Mouse (Mus musculus) hindbrain, embryonic 16.5 days (tissue): Measurements from ENCODE around the gene Edc4. TPM values are rescaled to one million over a fixed set of nuclear protein-coding genes. Genes with fewer than 3 reads are reported as not detected.

Source experiments
- ATAC-seq: fragments of 200-750 bp; cut with Nextera tagmentation; 2 replicates; pipeline ENCODE4 v1.8.0; 2017; ENCODE audit warnings: moderate TSS enrichment, moderate library complexity
- H3K27ac ChIP-seq: fragments of 300-500 bp; sonication (generic); 2 replicates; pipeline ENCODE4 v1.5.1; 2014; ENCODE audit warnings: low read depth, mild to moderate bottlenecking, control low read depth, low read length, moderate library complexity
- H3K27me3 ChIP-seq: fragments of 300-500 bp; sonication (generic); replicated peaks from 2 replicates; pipeline ENCODE4 v1.6.1; 2014; ENCODE audit warnings: low read length; ENCODE audit not compliant: control insufficient read depth, insufficient read depth
- H3K36me3 ChIP-seq: fragments of 300-500 bp; sonication (generic); 2 replicates; pipeline ENCODE4 v1.6.1; 2014; ENCODE audit warnings: mild to moderate bottlenecking, low read length, moderate library complexity, mixed read lengths; ENCODE audit not compliant: control insufficient read depth, insufficient read depth
- H3K4me1 ChIP-seq: fragments of 300-500 bp; sonication (generic); 2 replicates; pipeline ENCODE4 v1.6.1; 2014; ENCODE audit warnings: low read depth, low read length; ENCODE audit not compliant: control insufficient read depth, insufficient read depth
- H3K4me2 ChIP-seq: fragments of 300-500 bp; sonication (generic); 2 replicates; pipeline ENCODE4 v1.6.1; 2014; ENCODE audit warnings: mild to moderate bottlenecking, low read length, control low read depth, moderate library complexity
- H3K4me3 ChIP-seq: fragments of 300-500 bp; sonication (generic); 2 replicates; pipeline ENCODE4 v1.5.1; 2014; ENCODE audit warnings: mild to moderate bottlenecking, low read length, control low read depth, moderate library complexity
- H3K9ac ChIP-seq: fragments of 300-500 bp; sonication (generic); 2 replicates; pipeline ENCODE4 v1.6.1; 2014; ENCODE audit warnings: low read depth, mild to moderate bottlenecking, control low read depth, low read length, moderate library complexity
- H3K9me3 ChIP-seq: fragments of 300-500 bp; sonication (generic); 2 replicates; pipeline ENCODE4 v1.6.1; 2014; ENCODE audit warnings: mild to moderate bottlenecking, low read length, moderate library complexity; ENCODE audit not compliant: control insufficient read depth
- WGBS: fragments of 180-500 bp; shearing (Covaris S2); extraction: QIAGEN DNeasy Blood & Tissue Kit; methylation state at CpG from one replicate; pipeline ENCODE4 v1.1.7; 2014; 5-methylcytosine and 5-hydroxymethylcytosine counted together
- polyA plus RNA-seq: library from polyadenylated mRNA; unstranded; fragments of >200 nt; fragmentation: Nextera tagmentation; extraction: Ambion mirVana; gene quantifications from 2 replicates; pipeline ENCODE4 v1.2.1, GENCODE M21; 2015

The Edc4 gene
- polyA plus RNA-seq, 1 experiment from 2014 or later = 47.8 TPM

GRCm38 (mm10) chr8:105860143-105860981 lies 20.3 kb upstream of the Edc4 start, which contains the start of gene Nutf2:
Gene Nutf2, plus strand, starts transcription at chr8:105860580.
- under 1% methylated on average over 51 of the region's 59 CpGs for WGBS
- Histone ChIP-seq H3K27me3 (no peaks in the 10 kb centered on the region), H3K9me3 (no peaks in the 10 kb centered on the region), H3K4me3 (peak within 1 kb of the TSS; percentile 97), H3K27ac (peak within 1 kb of the TSS; percentile 94), H3K9ac (peak within 1 kb of the TSS; percentile 95), H3K4me2 (peak within 1 kb of the TSS; percentile 83), H3K4me1 (peaks cover 55% of the 10 kb centered on the region), H3K36me3 (no peaks in the 10 kb centered on the region)
- peak; percentile 98 for ATAC-seq

GRCm38 (mm10) chr8:105861951-105862350 lies 18.7 kb upstream of the Edc4 start:
- H3K27ac ChIP-seq = no peak overlapping the region
- H3K27me3 ChIP-seq = no peaks in the 10 kb centered on the region
- peaks cover 44% of the 10 kb centered on the region for H3K4me1 ChIP-seq
- peak overlapping the region; percentile 65 for H3K4me2 ChIP-seq
- no peak overlapping the region; the same call in 1 of the 2 replicates for H3K9ac ChIP-seq
- no peaks in the 10 kb centered on the region for H3K9me3 ChIP-seq
- peaks cover 3% of the 10 kb centered on the region; the same call in 1 of the 2 replicates for H3K36me3 ChIP-seq
- ATAC-seq = no peak
- H3K4me3 ChIP-seq = peak overlapping the region; percentile 97
- WGBS = 0% methylated on average over 1 of the region's 1 CpGs

GRCm38 (mm10) chr8:105866364-105867029 lies 14.2 kb upstream of the Edc4 start:
- WGBS = 87% methylated on average over 6 of the region's 6 CpGs
- Histone ChIP-seq H3K27ac (no peak overlapping the region), H3K36me3 (peaks cover 6% of the 10 kb centered on the region; the same call in 1 of the 2 replicates), H3K9ac (no peak overlapping the region), H3K4me3 (no peak overlapping the region), H3K9me3 (no peaks in the 10 kb centered on the region), H3K4me1 (peaks cover 14% of the 10 kb centered on the region), H3K27me3 (no peaks in the 10 kb centered on the region), H3K4me2 (no peak overlapping the region)
- no peak for ATAC-seq

- Histone ChIP-seq H3K4me2 (no peak overlapping the region), H3K27me3 (no peaks in the 10 kb centered on the region), H3K4me3 (no peak overlapping the region), H3K9ac (no peak overlapping the region), H3K4me1 (no peaks in the 10 kb centered on the region), H3K36me3 (peaks cover 19% of the 10 kb centered on the region), H3K9me3 (no peaks in the 10 kb centered on the region), H3K27ac (no peak overlapping the region)
- no peak for ATAC-seq
- 85% methylated on average over 6 of the region's 6 CpGs for WGBS
Measured at GRCm38 (mm10) chr8:105874301-105874700, 6.4 kb upstream of the Edc4 start.

GRCm38 (mm10) chr8:105889756-105890465 lies 9.2 kb downstream of the Edc4 start:
- ATAC-seq = no peak
- Histone ChIP-seq H3K9ac (no peak overlapping the region), H3K4me3 (no peak overlapping the region), H3K36me3 (peaks cover 66% of the 10 kb centered on the region), H3K27me3 (no peaks in the 10 kb centered on the region), H3K9me3 (no peaks in the 10 kb centered on the region), H3K27ac (no peak overlapping the region), H3K4me1 (no peaks in the 10 kb centered on the region), H3K4me2 (no peak overlapping the region)
- 91% methylated on average over 12 of the region's 12 CpGs for WGBS

GRCm38 (mm10) chr8:105890870-105891269 lies 10.2 kb downstream of the Edc4 start:
- WGBS = 87% methylated on average over 6 of the region's 6 CpGs

GRCm38 (mm10) chr8:105892432-105892831 lies 11.8 kb downstream of the Edc4 start:
- no peak overlapping the region for H3K4me2 ChIP-seq
- H3K27me3 ChIP-seq = no peaks in the 10 kb centered on the region
- no peak overlapping the region for H3K4me3 ChIP-seq
- H3K4me1 ChIP-seq = no peaks in the 10 kb centered on the region
- 82% methylated on average over 6 of the region's 6 CpGs for WGBS
- peaks cover 43% of the 10 kb centered on the region for H3K36me3 ChIP-seq
- ATAC-seq = peak; percentile 29; the same call in 1 of the 2 replicates
- no peak overlapping the region for H3K27ac ChIP-seq
- H3K9ac ChIP-seq = no peak overlapping the region
- no peaks in the 10 kb centered on the region for H3K9me3 ChIP-seq

More at GRCm38 (mm10) chr8:105890870-105891269, 10.2 kb downstream of the Edc4 start:
- Histone ChIP-seq H3K27me3 (no peaks in the 10 kb centered on the region), H3K36me3 (peaks cover 57% of the 10 kb centered on the region), H3K9ac (no peak overlapping the region), H3K9me3 (no peaks in the 10 kb centered on the region), H3K27ac (no peak overlapping the region), H3K4me3 (no peak overlapping the region), H3K4me1 (no peaks in the 10 kb centered on the region), H3K4me2 (no peak overlapping the region)
- ATAC-seq = no peak

- no peak within 1 kb of the TSS for H3K4me3 ChIP-seq
- no peaks in the 10 kb centered on the region for H3K27me3 ChIP-seq
- H3K36me3 ChIP-seq = peaks cover 38% of the 10 kb centered on the region
- H3K4me1 ChIP-seq = no peaks in the 10 kb centered on the region
- peak within 1 kb of the TSS; percentile 22; the same call in 1 of the 2 replicates for H3K4me2 ChIP-seq
- WGBS = 4% methylated on average over 11 of the region's 11 CpGs
- ATAC-seq = peak; percentile 90
- no peaks in the 10 kb centered on the region for H3K9me3 ChIP-seq
- no peak within 1 kb of the TSS for H3K27ac ChIP-seq
- 0 out of 2 replicates have a peak within 1 kb of the TSS, but pooled peaks have one; percentile 24 for H3K9ac ChIP-seq
Measured at GRCm38 (mm10) chr8:105893339-105893738, 12.7 kb downstream of the Edc4 start, which contains the start of gene Nrn1l. Gene Nrn1l, plus strand, starts transcription at chr8:105893567.
